Mouse (Mus musculus) embryonic facial prominence, embryonic 15.5 days (tissue): ENCODE results near the gene Mboat1. TPM values are rescaled to one million over a fixed set of nuclear protein-coding genes. Genes with fewer than 3 reads are reported as not detected.

Experiments
- ATAC-seq: fragments of 200-750 bp; cut with Nextera tagmentation; 2 replicates; pipeline ENCODE4 v1.8.0; 2017; ENCODE audit warnings: low read depth, moderate TSS enrichment; ENCODE audit not compliant: insufficient number of reproducible peaks, low FRiP score, low TSS enrichment
- H3K27ac ChIP-seq: fragments of 300-500 bp; sonication (generic); replicated peaks from 2 replicates; pipeline ENCODE4 v1.5.1; 2015; ENCODE audit warnings: mild to moderate bottlenecking, inconsistent platforms
- H3K27me3 ChIP-seq: fragments of 300-500 bp; sonication (generic); 2 replicates; pipeline ENCODE4 v1.6.1; 2015; ENCODE audit warnings: inconsistent platforms
- H3K36me3 ChIP-seq: fragments of 300-500 bp; sonication (generic); 2 replicates; pipeline ENCODE4 v1.6.1; 2015; ENCODE audit warnings: mild to moderate bottlenecking, inconsistent platforms
- H3K4me1 ChIP-seq: fragments of 300-500 bp; sonication (generic); 2 replicates; pipeline ENCODE4 v1.6.1; 2015; ENCODE audit warnings: inconsistent platforms
- H3K4me2 ChIP-seq: fragments of 300-500 bp; sonication (generic); replicated peaks from 2 replicates; pipeline ENCODE4 v1.6.1; 2015; ENCODE audit warnings: mild to moderate bottlenecking, inconsistent platforms
- H3K4me3 ChIP-seq: fragments of 300-500 bp; sonication (generic); replicated peaks from 2 replicates; pipeline ENCODE4 v1.5.1; 2015; ENCODE audit warnings: mild to moderate bottlenecking, inconsistent platforms
- H3K9ac ChIP-seq: fragments of 300-500 bp; sonication (generic); 2 replicates; pipeline ENCODE4 v1.6.1; 2015; ENCODE audit warnings: inconsistent platforms
- H3K9me3 ChIP-seq: fragments of 300-500 bp; sonication (generic); replicated peaks from 2 replicates; pipeline ENCODE4 v1.6.1; 2016; ENCODE audit warnings: inconsistent platforms
- WGBS: fragments of 180-500 bp; shearing (Covaris S2); methylation state at CpG from one replicate; pipeline ENCODE4 v1.1.7; 2015; 5-methylcytosine and 5-hydroxymethylcytosine counted together
- polyA plus RNA-seq: library from polyadenylated mRNA; unstranded; fragments of >200 nt; fragmentation: Nextera tagmentation; extraction: Ambion mirVana; gene quantifications from 2 replicates; pipeline ENCODE4 v1.2.1, GENCODE M21; 2015

The Mboat1 gene
- polyA plus RNA-seq, 1 experiment from 2014 or later, result 20.3 TPM

- WGBS, result 39% methylated on average over 6 of the region's 6 CpGs
- Histone ChIP-seq H3K4me2 (no peak overlapping the region; the same call in 1 of the 2 replicates), H3K4me3 (no peak overlapping the region), H3K27ac (peak overlapping the region; percentile 22; the same call in 1 of the 2 replicates), H3K27me3 (no peaks in the 10 kb centered on the region), H3K9ac (no peak overlapping the region), H3K36me3 (no peaks in the 10 kb centered on the region), H3K9me3 (no peaks in the 10 kb centered on the region), H3K4me1 (peaks cover 11% of the 10 kb centered on the region; the same call in 1 of the 2 replicates)
- no peak for ATAC-seq
Observed at GRCm38 (mm10) chr13:30185959-30186358, 49.7 kb downstream of the Mboat1 start.

GRCm38 (mm10) chr13:30186456-30186855 lies 50.2 kb downstream of the Mboat1 start:
- Histone ChIP-seq H3K4me1 (peaks cover 11% of the 10 kb centered on the region; the same call in 1 of the 2 replicates), H3K4me2 (no peak overlapping the region; the same call in 1 of the 2 replicates), H3K9me3 (no peaks in the 10 kb centered on the region), H3K9ac (no peak overlapping the region), H3K27me3 (no peaks in the 10 kb centered on the region), H3K36me3 (no peaks in the 10 kb centered on the region), H3K27ac (0 out of 2 replicates have a peak overlapping the region, but pooled peaks have one; percentile 22), H3K4me3 (no peak overlapping the region)
- peak; percentile 60; the same call in 1 of the 2 replicates for ATAC-seq
- 32% methylated on average over 8 of the region's 8 CpGs for WGBS

GRCm38 (mm10) chr13:30192031-30192716 lies 55.9 kb downstream of the Mboat1 start:
- no peak for ATAC-seq
- H3K36me3 ChIP-seq, result no peaks in the 10 kb centered on the region
- no peak overlapping the region for H3K4me3 ChIP-seq
- no peaks in the 10 kb centered on the region for H3K9me3 ChIP-seq
- no peak overlapping the region for H3K4me2 ChIP-seq
- H3K9ac ChIP-seq, result no peak overlapping the region
- peak overlapping the region; percentile 55 for H3K27ac ChIP-seq
- 23% methylated on average over 3 of the region's 3 CpGs for whole genome bisulfite sequencing
- H3K27me3 ChIP-seq, result no peaks in the 10 kb centered on the region
- 0 out of 2 replicates have a peak, but pooled peaks cover 5% of the 10 kb centered on the region for H3K4me1 ChIP-seq

GRCm38 (mm10) chr13:30193363-30193762 lies 57.1 kb downstream of the Mboat1 start:
- no peaks in the 10 kb centered on the region for H3K27me3 ChIP-seq
- H3K4me3 ChIP-seq, result no peak overlapping the region
- H3K9ac ChIP-seq, result no peak overlapping the region
- H3K36me3 ChIP-seq, result no peaks in the 10 kb centered on the region
- H3K4me2 ChIP-seq, result no peak overlapping the region
- ATAC-seq, result no peak
- H3K4me1 ChIP-seq, result peaks cover 12% of the 10 kb centered on the region
- WGBS, result 67% methylated on average over 4 of the region's 4 CpGs
- no peak overlapping the region for H3K27ac ChIP-seq
- H3K9me3 ChIP-seq, result no peaks in the 10 kb centered on the region

- Histone ChIP-seq H3K4me2 (no peak overlapping the region), H3K27me3 (no peaks in the 10 kb centered on the region), H3K4me1 (peaks cover 21% of the 10 kb centered on the region), H3K4me3 (no peak overlapping the region), H3K9ac (no peak overlapping the region), H3K27ac (peak overlapping the region; percentile 28; the same call in 1 of the 2 replicates), H3K36me3 (no peaks in the 10 kb centered on the region), H3K9me3 (no peaks in the 10 kb centered on the region)
- no peak for ATAC-seq
- WGBS, result 35% methylated on average over 3 of the region's 3 CpGs
Observed at GRCm38 (mm10) chr13:30194834-30195233, 58.5 kb downstream of the Mboat1 start.

GRCm38 (mm10) chr13:30196661-30197060 lies 60.4 kb downstream of the Mboat1 start:
- no peaks in the 10 kb centered on the region for H3K36me3 ChIP-seq
- H3K27ac ChIP-seq, result no peak overlapping the region
- WGBS, result 85% methylated on average over 8 of the region's 8 CpGs
- H3K9ac ChIP-seq, result no peak overlapping the region
- no peaks in the 10 kb centered on the region for H3K9me3 ChIP-seq
- no peaks in the 10 kb centered on the region for H3K27me3 ChIP-seq
- H3K4me1 ChIP-seq, result peaks cover 21% of the 10 kb centered on the region
- peak; percentile 73; the same call in 1 of the 2 replicates for ATAC-seq
- H3K4me3 ChIP-seq, result no peak overlapping the region
- H3K4me2 ChIP-seq, result no peak overlapping the region

- H3K4me3 ChIP-seq, result no peak overlapping the region
- H3K4me1 ChIP-seq, result peaks cover 21% of the 10 kb centered on the region
- 40% methylated on average over 9 of the region's 9 CpGs for WGBS
- no peak overlapping the region for H3K4me2 ChIP-seq
- no peaks in the 10 kb centered on the region for H3K36me3 ChIP-seq
- no peaks in the 10 kb centered on the region for H3K27me3 ChIP-seq
- H3K9me3 ChIP-seq, result no peaks in the 10 kb centered on the region
- peak; percentile 27; the same call in 1 of the 2 replicates for ATAC-seq
- peak overlapping the region; percentile 78 for H3K27ac ChIP-seq
- H3K9ac ChIP-seq, result no peak overlapping the region
Observed at GRCm38 (mm10) chr13:30198101-30198570, 61.8 kb downstream of the Mboat1 start.

GRCm38 (mm10) chr13:30199821-30200220 lies 63.5 kb downstream of the Mboat1 start:
- Histone ChIP-seq H3K27me3 (no peaks in the 10 kb centered on the region), H3K9me3 (no peaks in the 10 kb centered on the region), H3K36me3 (no peaks in the 10 kb centered on the region), H3K4me3 (no peak overlapping the region), H3K9ac (no peak overlapping the region), H3K4me1 (peaks cover 20% of the 10 kb centered on the region), H3K4me2 (no peak overlapping the region), H3K27ac (no peak overlapping the region; the same call in 1 of the 2 replicates)
- ATAC-seq, result no peak
- 61% methylated on average over 4 of the region's 4 CpGs for WGBS

GRCm38 (mm10) chr13:30200737-30201136 lies 64.4 kb downstream of the Mboat1 start:
- WGBS, result 93% methylated on average over 2 of the region's 2 CpGs
- H3K4me3 ChIP-seq, result no peak overlapping the region
- H3K36me3 ChIP-seq, result no peaks in the 10 kb centered on the region
- H3K27ac ChIP-seq, result no peak overlapping the region
- H3K9me3 ChIP-seq, result no peaks in the 10 kb centered on the region
- H3K9ac ChIP-seq, result no peak overlapping the region
- ATAC-seq, result no peak
- H3K27me3 ChIP-seq, result no peaks in the 10 kb centered on the region
- peaks cover 16% of the 10 kb centered on the region for H3K4me1 ChIP-seq
- H3K4me2 ChIP-seq, result no peak overlapping the region

GRCm38 (mm10) chr13:30203018-30203417 lies 66.7 kb downstream of the Mboat1 start:
- Histone ChIP-seq H3K4me3 (no peak overlapping the region), H3K4me1 (peaks cover 12% of the 10 kb centered on the region), H3K9me3 (no peaks in the 10 kb centered on the region), H3K9ac (no peak overlapping the region), H3K27ac (no peak overlapping the region), H3K4me2 (no peak overlapping the region), H3K27me3 (no peaks in the 10 kb centered on the region), H3K36me3 (no peaks in the 10 kb centered on the region)
- ATAC-seq, result no peak
- 80% methylated on average over 2 of the region's 2 CpGs for WGBS

- no peak overlapping the region for H3K4me2 ChIP-seq
- 75% methylated on average over 1 of the region's 1 CpGs for WGBS
Observed at GRCm38 (mm10) chr13:30208176-30208575, 71.9 kb downstream of the Mboat1 start.

More at GRCm38 (mm10) chr13:30208176-30208575, 71.9 kb downstream of the Mboat1 start:
- H3K9ac ChIP-seq, result no peak overlapping the region
- H3K27me3 ChIP-seq, result no peaks in the 10 kb centered on the region
- no peak overlapping the region for H3K27ac ChIP-seq
- no peak overlapping the region for H3K4me3 ChIP-seq
- ATAC-seq, result no peak
- no peaks in the 10 kb centered on the region for H3K36me3 ChIP-seq
- H3K9me3 ChIP-seq, result no peaks in the 10 kb centered on the region
- no peaks in the 10 kb centered on the region for H3K4me1 ChIP-seq
